Mouse (Mus musculus): ENCODE measurements around the gene Mettl3.

GRCm38 (mm10) chr14:52338751-52339511 lies 34.0 kb upstream of the Mettl3 start:
- no peak for TF ChIP-seq MYOD1 (IDR thresholded peaks at IDR 0.05; ENCODE audit: control insufficient read depth in 1 of 3, insufficient read length in 2 of 3, low read depth in 2 of 3)
- TF ChIP-seq POLR2A (IDR thresholded peaks at IDR 0.05; ENCODE audit: insufficient read length, low read depth), result no peak
- no peak for TF ChIP-seq E2F4 (IDR thresholded peaks at IDR 0.05; ENCODE audit: insufficient read depth)
- TF ChIP-seq MAX (IDR thresholded peaks at IDR 0.05; ENCODE audit: low read depth), result no peak
- no peak for TF ChIP-seq TCF12 (IDR thresholded peaks at IDR 0.05; ENCODE audit: insufficient read depth, poor library complexity, severe bottlenecking)
- TF ChIP-seq POLR2AphosphoS2 (IDR thresholded peaks at IDR 0.05; ENCODE audit: insufficient read length, low read depth), result no peak
- no peak for TF ChIP-seq CEBPB (IDR thresholded peaks at IDR 0.05; ENCODE audit: insufficient read depth, poor library complexity, severe bottlenecking)
- no peak for TF ChIP-seq TCF3 (IDR thresholded peaks at IDR 0.05; ENCODE audit: insufficient read length, low read depth)
- no peak for TF ChIP-seq SRF (IDR thresholded peaks at IDR 0.05; ENCODE audit: control insufficient read depth, insufficient read length, low read depth)
- no peak for TF ChIP-seq USF1 (IDR thresholded peaks at IDR 0.05; ENCODE audit: low read depth)
- TF ChIP-seq REST (IDR thresholded peaks at IDR 0.05; ENCODE audit: insufficient read depth, insufficient read length), result no peak
